Mouse (Mus musculus): ENCODE data around the gene Gm49366.
"Not testable (repeated sequence)": the region's sequence is repeated elsewhere in the genome, so short reads cannot be mapped to it uniquely, and the experiment has no call there.

Gene Gm49366

DNA sequence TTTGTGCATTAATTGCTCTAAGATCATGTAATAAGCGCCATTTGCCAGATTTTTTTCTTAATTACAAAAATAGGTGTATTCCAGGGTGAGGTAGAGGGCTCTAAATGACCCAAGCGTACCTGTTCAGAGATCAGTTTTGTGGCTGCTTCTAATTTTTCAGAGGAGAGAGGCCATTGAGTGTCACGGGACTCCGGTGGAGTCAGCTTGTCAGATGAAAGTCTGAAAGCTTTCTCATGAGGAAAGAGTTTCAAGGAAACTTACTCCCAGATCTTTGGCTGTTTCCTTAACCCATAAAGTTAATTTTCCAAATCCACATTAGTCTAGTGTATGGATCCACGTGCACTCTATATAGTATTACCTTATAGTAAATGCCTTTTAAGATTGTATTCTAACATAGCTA, 55.9 kb downstream of the Gm49366 start:
- not testable (repeated sequence) for DNase-seq

DNA sequence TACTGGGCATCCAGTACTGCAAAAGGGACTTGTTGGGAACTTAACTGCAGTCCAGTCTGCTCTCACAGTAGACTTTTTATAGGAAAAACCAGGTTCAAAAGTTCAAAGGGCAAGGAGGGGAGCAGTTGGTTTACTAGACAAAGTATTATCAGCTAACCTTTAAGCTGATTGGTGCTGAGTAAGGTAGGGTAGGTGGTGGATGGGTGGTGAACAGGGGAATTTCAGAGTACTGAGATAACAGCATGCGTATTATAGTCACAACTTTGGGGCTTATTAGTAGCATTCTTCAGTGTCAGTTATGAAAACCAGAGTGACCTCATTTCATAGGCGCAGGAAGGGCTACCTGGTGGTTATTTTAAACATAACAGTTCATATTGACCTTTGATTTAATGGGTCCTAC, 60.9 kb downstream of the Gm49366 start:
- no peak for DNase-seq

DNA sequence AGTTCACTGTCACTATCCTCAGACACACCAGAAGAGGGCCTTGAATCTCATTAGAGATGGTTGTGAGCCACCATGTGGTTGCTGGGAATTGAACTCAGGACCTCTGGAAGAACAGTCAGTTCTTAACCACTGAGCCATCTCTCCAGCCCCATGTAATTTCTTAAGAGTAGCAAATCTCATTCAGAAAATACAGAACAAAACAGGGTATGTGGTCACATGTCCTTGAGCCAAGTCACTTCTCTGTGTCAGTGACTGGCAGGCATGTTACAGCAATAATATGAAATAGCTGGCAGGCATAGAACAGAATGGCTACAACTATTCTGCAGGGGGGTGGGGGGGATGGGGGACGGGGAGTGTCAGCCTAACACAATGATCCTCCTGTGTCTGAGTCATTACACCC, 61.3 kb downstream of the Gm49366 start:
- no peak for DNase-seq

DNA sequence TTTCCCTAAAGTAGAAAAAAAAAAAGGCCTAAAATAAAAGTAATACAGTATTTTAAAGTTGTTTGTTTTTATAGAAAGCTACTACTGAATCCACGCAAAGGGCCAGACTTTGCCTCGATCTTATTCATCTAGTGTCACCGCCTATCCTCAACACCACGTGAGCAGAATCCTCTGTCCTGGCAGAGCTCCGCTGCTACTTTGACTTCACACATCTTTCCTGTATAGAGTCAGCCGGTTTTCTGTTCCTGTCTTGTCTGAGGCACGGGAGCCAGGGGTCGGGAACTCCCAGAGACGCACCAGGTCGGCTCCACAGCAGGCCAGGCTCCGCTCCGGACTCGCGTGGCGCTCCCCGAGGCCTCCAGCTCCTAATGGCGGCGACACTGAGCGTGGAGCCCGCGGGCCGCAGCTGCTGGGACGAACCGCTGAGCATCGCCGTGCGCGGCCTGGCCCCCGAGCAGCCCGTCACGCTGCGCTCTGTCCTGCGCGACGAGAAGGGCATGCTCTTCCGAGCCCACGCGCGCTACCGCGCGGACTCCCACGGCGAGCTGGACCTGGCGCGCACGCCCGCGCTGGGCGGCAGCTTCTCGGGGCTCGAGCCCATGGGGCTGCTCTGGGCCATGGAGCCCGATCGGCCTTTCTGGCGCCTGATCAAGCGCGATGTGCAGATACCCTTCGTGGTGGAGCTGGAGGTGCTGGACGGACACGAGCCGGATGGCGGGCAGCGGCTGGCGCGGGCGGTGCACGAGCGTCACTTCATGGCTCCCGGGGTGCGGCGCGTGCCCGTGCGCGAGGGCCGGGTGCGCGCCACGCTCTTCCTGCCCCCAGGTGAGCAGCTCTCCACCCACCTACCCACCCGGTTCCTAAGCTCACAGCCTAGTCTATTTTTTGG, 62.1 kb downstream of the Gm49366 start, which contains the start of gene Acot6:
TSS of gene Acot6 (plus strand) at position 51 of the 889 bp plus-strand sequence.
- DNase-seq: peak; percentile 46 to 67

DNA sequence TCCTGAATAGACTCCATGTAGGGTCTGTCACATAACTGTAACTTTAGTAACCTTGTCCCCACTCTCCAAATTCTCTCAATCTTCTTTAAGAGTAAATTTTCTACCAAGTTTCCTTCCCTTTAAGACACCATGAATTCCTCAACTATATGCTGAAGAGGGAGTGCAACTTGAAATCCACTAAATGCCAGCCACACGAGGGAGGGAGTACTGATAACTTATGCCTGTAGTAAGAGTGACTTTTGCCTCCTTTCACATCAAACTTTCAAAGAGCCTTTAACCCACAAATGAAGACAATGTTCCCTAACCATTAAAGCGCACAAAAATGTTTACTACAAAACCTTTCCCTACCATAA, 62.7 kb downstream of the Gm49366 start:
- no peak for DNase-seq

DNA sequence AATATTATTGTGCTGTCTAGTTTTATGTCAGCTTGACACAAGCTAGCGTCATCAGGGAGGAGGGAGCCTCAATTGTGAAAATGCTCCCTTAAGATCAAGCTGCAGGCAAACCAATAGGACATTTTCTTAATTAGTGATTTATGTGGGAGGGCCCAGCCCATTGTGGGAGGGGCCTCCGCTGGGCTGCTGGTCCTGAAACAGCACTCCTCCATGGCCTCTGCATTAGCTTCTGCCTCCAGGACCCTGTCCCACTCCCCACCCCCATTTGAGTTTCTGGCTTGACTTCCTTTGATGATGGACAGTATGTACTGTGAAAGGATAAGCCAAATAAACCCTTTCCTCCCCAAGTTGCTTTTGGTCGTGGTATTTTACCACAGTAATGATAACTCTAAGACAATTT, 68.3 kb downstream of the Gm49366 start:
- no peak for DNase-seq

DNA sequence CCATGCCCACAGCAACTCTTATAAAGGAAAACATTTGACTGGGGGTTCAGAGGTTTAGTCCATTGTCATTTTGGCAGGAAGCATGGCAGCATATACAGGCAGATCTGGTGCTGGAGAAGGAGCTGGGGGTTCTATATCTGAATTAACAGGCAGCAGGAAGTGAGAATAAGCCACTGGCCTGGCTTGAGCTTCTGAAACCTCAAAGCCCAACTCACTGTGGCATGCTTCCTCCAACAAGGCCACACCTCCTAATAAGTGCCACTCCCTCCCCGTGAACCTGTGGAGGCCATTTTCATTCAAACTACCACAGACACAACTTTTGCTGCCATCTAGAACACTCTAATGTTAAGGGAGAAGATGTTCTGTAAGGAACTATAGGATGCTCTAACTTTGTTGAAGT, 69.0 kb downstream of the Gm49366 start:
- no peak for DNase-seq

Measured in cerebellum, adult 18-20 months (tissue).